Mouse (Mus musculus): ENCODE measurements around the gene Rimkla. TPM values are rescaled to one million over a fixed set of nuclear protein-coding genes. Genes with fewer than 3 reads are reported as not detected.

Gene Rimkla
- polyA plus RNA-seq (2012; rRNA removed), result 2.4 and 2.7 TPM in 2 replicates

GRCm38 (mm10) chr4:119492291-119492932 is at the start of gene Rimkla:
Gene Rimkla, minus strand, starts transcription at chr4:119492628.

GRCm38 (mm10) chr4:119539031-119539824 is 46.8 kb upstream of the Rimkla start, which contains the start of gene Frg2f1:
Gene Frg2f1, minus strand, starts transcription at chr4:119539529.

GRCm38 (mm10) chr4:119536615-119537014 is 44.2 kb upstream of the Rimkla start, which contains the start of gene Foxj3:
Gene Foxj3, plus strand, starts transcription at chr4:119537004.

DNA sequence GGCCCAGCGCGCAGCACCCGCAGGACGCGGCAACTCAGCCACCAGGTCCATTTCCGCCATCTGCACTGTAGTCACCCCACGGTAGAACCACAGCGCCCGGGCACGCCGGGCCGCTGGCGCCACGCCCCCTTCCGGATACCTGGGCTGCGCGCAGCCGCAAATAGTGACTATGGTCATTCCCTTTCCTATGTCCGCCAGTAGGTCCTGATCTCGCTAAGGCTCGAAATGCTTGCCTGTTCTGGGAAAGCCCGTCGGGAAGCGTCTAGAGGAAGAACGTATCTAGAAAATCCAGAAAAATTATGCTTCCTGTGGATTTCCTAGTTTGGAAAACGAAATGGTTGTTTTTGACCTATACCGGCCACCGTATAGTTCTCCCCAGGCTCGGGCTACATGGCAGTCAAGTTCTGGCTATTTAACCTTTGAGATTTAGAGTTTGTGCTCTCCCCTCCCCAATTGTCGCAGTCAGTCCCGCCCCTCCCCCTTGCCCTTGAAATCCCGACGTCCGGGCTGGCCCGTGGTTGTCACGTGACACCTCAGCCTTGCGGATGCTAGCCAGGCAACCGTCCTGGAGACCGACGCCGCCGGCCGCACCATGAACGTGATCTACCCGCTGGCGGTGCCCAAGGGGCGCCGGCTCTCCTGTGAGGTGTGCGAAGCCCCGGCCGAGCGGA is 70.0 kb downstream of the Rimkla start, which contains the start of the genes Ppcs and Zmynd12:
TSS of gene Ppcs (minus strand) at position 127 of the 671 bp plus-strand sequence.
TSS of gene Zmynd12 (plus strand) at position 521 of the 671 bp plus-strand sequence.

Other genes with a start within 250 kb of the Rimkla start
- gene Cldn19, start 237.2 kb downstream of the Rimkla start, polyA plus RNA-seq (2012; rRNA removed), result 0.10 and 0.11 TPM in 2 replicates
- gene Ybx1, start 198.0 kb downstream of the Rimkla start, polyA plus RNA-seq (2012; rRNA removed), result 455 and 561 TPM in 2 replicates
- gene Ppih, start 172.1 kb downstream of the Rimkla start, polyA plus RNA-seq (2012; rRNA removed), result 3.3 and 7.1 TPM in 2 replicates
- 3.0 and 3.4 TPM in 2 replicates for gene Ccdc30, start 77.1 kb downstream of the Rimkla start, polyA plus RNA-seq (2012; rRNA removed)
- gene Ppcs, start 70.2 kb downstream of the Rimkla start, polyA plus RNA-seq (2012; rRNA removed), result 22.3 and 22.9 TPM in 2 replicates
- gene Zmynd12, start 69.8 kb downstream of the Rimkla start, polyA plus RNA-seq (2012; rRNA removed), result 7.7 and 10.0 TPM in 2 replicates
- gene Foxj3, start 44.4 kb upstream of the Rimkla start, polyA plus RNA-seq (2012; rRNA removed), result 17.8 and 27.6 TPM in 2 replicates
- 11.3 and 23.5 TPM in 2 replicates for gene Frg2f1, start 46.9 kb upstream of the Rimkla start, polyA plus RNA-seq (2012; rRNA removed)
- not detected in 2 replicates for gene Guca2a, start 145.1 kb upstream of the Rimkla start, polyA plus RNA-seq (2012; rRNA removed)
- gene Guca2b, start 166.3 kb upstream of the Rimkla start, polyA plus RNA-seq (2012; rRNA removed), result 5.0 and 7.3 TPM in 2 replicates
- 10.1 and 12.6 TPM in 2 replicates for gene Hivep3, start 241.2 kb upstream of the Rimkla start, polyA plus RNA-seq (2012; rRNA removed)